Mouse (Mus musculus) neural tube, embryonic 10.5 days (tissue): ENCODE measurements around the gene Gpr108.

Source experiments
- DNase-seq: peaks from one replicate; pipeline ENCODE4 v3.0.0-alpha.2; 2017; ENCODE audit warnings: low spot score; ENCODE audit errors: extremely low spot score

Gpr108 gene

GRCm38 (mm10) chr17:57214676-57215387 lies 33.4 kb downstream of the Gpr108 start:
- DNase-seq, result no peak

- DNase-seq, result no peak
These were observed 36.7 kb downstream of the Gpr108 start for GRCm38 (mm10) chr17:57211501-57211900.

DNA sequence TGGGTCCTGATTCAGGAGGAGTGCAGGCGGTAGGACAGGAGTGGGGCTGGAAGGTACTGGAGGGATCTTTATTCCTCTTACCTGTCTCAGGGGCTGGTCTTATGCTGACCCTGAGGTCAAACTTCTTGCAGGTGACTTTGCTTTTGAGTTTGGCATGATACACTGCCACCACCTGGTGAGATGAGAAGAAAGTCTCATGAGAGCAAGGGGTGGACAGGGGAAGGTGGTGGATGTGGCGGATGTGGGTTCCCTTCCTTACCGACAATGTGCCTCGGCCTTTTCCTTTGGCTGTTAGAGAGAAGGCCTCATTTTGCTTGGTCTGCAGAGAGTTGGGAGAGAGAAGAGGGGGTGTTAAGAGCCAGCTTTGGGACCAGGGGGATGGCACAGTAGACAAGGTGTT lies 38.9 kb downstream of the Gpr108 start:
- no peak for DNase-seq

- DNase-seq, result no peak
These were observed 40.3 kb downstream of the Gpr108 start for GRCm38 (mm10) chr17:57207938-57208337.

DNA sequence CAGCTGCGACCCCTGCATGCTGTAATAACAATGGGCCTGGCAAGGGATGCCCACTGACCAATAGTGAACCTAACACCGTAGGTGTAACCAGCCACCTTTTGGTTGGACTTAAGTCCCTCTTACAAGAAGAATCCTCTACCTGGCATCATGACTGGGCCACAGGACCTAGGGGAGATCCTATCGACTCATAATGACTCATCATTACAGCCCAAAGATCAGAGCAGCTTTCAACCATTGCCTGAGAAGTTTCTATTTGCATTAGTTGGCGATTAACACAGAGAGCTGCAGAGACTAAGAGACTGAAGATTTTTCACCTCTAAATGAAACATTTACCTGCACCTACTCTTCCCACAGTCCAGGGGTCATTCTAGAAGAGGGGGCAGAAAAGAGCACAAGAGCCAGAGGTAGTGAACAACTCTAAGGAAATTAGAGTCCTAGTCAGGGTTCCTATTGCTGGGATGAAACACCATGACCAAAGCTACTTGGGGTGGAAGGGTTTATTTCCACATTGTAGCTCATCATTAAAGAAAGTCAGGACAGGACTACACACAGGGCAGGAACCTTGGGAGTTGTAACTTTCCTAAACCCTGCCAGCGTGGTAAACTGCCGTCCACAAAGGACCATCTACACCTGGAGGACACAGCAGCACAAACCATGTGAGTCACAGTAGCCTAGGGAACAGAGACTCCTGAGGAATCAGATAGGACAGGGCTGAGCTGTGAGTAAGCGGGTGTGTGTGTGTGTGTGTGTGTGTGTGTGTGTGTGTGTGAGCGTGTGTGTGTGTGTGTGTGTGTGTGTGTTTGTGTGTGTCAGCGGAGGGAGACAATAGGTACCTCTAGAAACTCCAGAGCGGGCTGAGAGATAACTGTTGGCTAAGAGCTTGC lies 46.2 kb downstream of the Gpr108 start:
- DNase-seq, result no peak

DNA sequence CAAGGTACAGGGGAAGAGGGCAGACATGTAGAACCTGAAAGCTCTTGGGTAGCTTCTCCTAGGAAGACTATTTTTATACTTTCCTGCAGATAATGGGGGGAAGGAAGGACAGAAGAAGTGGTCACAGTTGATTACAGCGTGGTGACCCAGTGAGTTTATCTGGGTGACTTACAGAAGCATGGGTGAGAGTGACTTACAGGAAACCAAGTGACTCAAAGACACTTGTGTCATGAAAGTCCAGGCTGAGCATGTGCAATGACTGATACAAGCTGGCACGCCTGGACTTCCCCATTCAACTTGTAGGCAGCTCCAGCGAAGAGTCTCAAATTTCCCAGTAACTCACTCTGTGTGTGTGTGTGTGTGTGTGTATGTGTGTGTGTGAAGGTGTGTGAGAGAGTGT lies 50.0 kb downstream of the Gpr108 start:
- no peak for DNase-seq

DNA sequence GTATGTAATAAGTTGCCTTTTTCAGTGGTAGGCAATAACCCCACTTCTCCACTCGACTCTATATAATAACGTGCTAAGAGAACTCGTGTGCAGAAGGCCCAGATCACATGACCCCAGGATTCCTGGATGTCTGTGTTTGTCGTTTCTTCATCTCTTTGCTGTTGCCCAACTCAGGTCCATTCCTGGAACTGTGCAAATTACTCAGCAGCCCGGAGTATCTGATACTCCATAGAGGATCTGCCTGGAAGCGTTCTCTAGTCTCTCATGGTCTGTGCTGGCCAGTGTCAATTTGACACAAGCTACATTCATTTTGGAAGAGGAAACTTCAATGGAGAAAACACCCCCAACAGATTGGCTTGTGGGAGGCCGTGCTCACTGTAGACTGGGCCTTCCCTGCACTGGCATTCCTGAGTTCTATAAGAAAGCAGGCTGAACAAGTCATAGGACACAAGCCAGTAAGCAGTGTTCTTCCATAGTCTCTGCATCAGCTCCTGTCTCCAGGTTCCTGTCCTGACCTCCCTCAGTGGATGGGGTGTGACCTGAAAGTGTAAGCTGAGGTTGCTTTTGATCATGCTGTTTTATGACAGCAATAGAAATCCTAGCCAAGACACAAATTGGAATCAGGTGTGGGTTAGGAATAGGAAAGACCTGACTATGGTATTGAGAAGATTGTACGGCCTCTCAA lies 52.8 kb downstream of the Gpr108 start:
- DNase-seq, result no peak

DNA sequence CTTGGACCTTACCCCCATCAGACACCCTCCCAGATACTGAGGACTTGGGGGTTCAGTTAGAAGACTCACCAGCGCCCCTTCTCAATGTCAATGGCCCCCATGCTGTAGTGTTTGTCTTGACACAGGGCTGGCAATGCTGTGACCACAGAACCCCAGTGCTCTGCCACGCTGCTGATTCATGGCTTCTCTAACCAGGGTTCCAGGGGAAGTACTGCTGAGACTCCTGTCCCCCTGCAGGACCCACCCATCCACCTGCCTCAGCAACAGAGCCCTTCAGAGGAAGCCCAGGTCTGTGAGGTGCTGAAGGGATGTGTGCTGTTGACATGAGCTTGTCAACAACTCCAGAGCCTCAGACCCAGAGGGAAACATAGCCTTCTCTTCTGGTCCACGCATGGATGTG lies 53.5 kb downstream of the Gpr108 start:
- DNase-seq, result no peak

DNA sequence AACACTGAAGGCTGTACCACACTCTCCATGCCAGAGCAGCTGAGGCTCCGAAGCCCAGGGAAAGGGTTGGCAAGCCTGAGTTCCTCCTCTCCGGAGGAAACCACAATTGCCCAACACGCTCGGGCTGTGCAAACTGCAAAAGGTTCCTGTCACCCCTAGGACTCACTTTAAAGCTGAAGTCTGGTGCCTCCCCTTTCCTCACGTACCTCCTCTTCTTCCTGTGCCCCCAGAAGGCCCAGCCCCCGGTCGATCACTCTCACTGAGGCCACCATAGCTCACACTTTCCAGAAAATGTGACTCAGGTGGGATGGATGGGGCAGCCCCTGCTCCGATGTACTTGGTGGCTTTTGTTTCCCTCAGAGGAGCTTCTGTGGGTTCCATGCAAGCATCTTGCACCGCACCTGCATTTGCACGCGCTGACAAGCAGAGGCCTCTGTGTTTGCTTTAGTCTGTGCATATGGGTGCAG lies 54.2 kb downstream of the Gpr108 start, which contains the start of gene Tnfsf14:
Tnfsf14 (minus strand) TSS at position 137 of the 467 bp plus-strand sequence.
- no peak for DNase-seq

GRCm38 (mm10) chr17:57188510-57189192 lies 59.6 kb downstream of the Gpr108 start:
- DNase-seq, result no peak

GRCm38 (mm10) chr17:57185641-57186040 lies 62.6 kb downstream of the Gpr108 start:
- no peak for DNase-seq
